Mouse (Mus musculus) forebrain, postnatal 0 days (tissue): ENCODE results near the gene Mapre1. TPM values are rescaled to one million over a fixed set of nuclear protein-coding genes. Genes with fewer than 3 reads are reported as not detected.
"Not testable (repeated sequence)": the region's sequence is repeated elsewhere in the genome, so short reads cannot be mapped to it uniquely, and the experiment has no call there.

Experiments
- ATAC-seq: fragments of 200-750 bp; cut with Nextera tagmentation; 2 replicates; pipeline ENCODE4 v1.8.0; 2017; ENCODE audit warnings: mild to moderate bottlenecking, moderate library complexity
- DNase-seq: peaks from one replicate; pipeline ENCODE4 v3.0.0-alpha.2; 2015
- H3K27ac ChIP-seq: fragments of 300-500 bp; sonication (generic); 2 replicates; pipeline ENCODE4 v1.5.1; 2014; ENCODE audit warnings: low read depth, mild to moderate bottlenecking, antibody characterized with exemption, low read length, moderate library complexity, mixed read lengths
- H3K27me3 ChIP-seq: fragments of 300-500 bp; sonication (generic); 2 replicates; pipeline ENCODE4 v1.6.1; 2014; ENCODE audit warnings: mild to moderate bottlenecking, low read length, mixed read lengths; ENCODE audit not compliant: insufficient read depth
- H3K36me3 ChIP-seq: fragments of 300-500 bp; sonication (generic); 2 replicates; pipeline ENCODE4 v1.6.1; 2014; ENCODE audit warnings: mild to moderate bottlenecking, moderate library complexity; ENCODE audit not compliant: insufficient read depth
- H3K4me1 ChIP-seq: fragments of 300-500 bp; sonication (generic); 2 replicates; pipeline ENCODE4 v1.6.1; 2014; ENCODE audit warnings: antibody characterized with exemption; ENCODE audit not compliant: insufficient read depth
- H3K4me2 ChIP-seq: fragments of 300-500 bp; sonication (generic); 2 replicates; pipeline ENCODE4 v1.6.1; 2014; ENCODE audit warnings: low read depth, mild to moderate bottlenecking, moderate library complexity
- H3K4me3 ChIP-seq: fragments of 300-500 bp; sonication (generic); 2 replicates; pipeline ENCODE4 v1.5.1; 2014; ENCODE audit warnings: low read depth, low read length, mixed read lengths
- H3K9ac ChIP-seq: fragments of 300-500 bp; sonication (generic); 2 replicates; pipeline ENCODE4 v1.6.1; 2014; ENCODE audit warnings: mild to moderate bottlenecking
- H3K9me3 ChIP-seq: fragments of 300-500 bp; sonication (generic); 2 replicates; pipeline ENCODE4 v1.6.1; 2016; ENCODE audit warnings: low read length
- CTCF ChIP-seq: sonication (generic); IDR thresholded peaks from 2 replicates; pipeline ENCODE4 v1.5.1; 2016; ENCODE audit warnings: antibody characterized with exemption, control low read depth, low read depth
- WGBS: fragments of 180-500 bp; shearing (Covaris S2); extraction: QIAGEN DNeasy Blood & Tissue Kit; methylation state at CpG from one replicate; pipeline ENCODE4 v1.1.7; 2014; 5-methylcytosine and 5-hydroxymethylcytosine counted together
- polyA plus RNA-seq: library from polyadenylated mRNA; unstranded; fragments of >200 nt; fragmentation: Nextera tagmentation; extraction: Ambion mirVana; gene quantifications from 2 replicates; pipeline ENCODE4 v1.2.1, GENCODE M21; 2015
- total RNA-seq: library from RNA; depleted of rRNA; stranded (reverse); fragments of >200 nt; gene quantifications from 2 replicates; pipeline ENCODE4 v1.2.3, GENCODE M21; 2014; rRNA removed

Mapre1 gene
- total and polyA plus RNA-seq, 2 experiments from 2014 or later = 117 to 411 TPM

GRCm38 (mm10) chr2:153807464-153807863, 66.4 kb downstream of the Mapre1 start:
- TF ChIP-seq CTCF = peak; percentile 79
- not testable (repeated sequence) for H3K36me3 ChIP-seq, H3K4me1 ChIP-seq, H3K27me3 ChIP-seq, ATAC-seq, H3K9me3 ChIP-seq, H3K27ac ChIP-seq, H3K9ac ChIP-seq, H3K4me3 ChIP-seq, H3K4me2 ChIP-seq
- DNase-seq = peak; percentile 48

- no peaks in the 10 kb centered on the region for H3K36me3 ChIP-seq
- H3K9me3 ChIP-seq = no peaks in the 10 kb centered on the region
- H3K27ac ChIP-seq = no peak overlapping the region
- H3K4me1 ChIP-seq = no peaks in the 10 kb centered on the region
- H3K4me3 ChIP-seq = no peak overlapping the region
- H3K4me2 ChIP-seq = no peak overlapping the region
- H3K27me3 ChIP-seq = no peaks in the 10 kb centered on the region
- 73% methylated on average over 8 of the region's 8 CpGs for WGBS
- no peak for ATAC-seq
- no peak overlapping the region for H3K9ac ChIP-seq
- no peak for DNase-seq
- no peak for TF ChIP-seq CTCF
Measured at GRCm38 (mm10) chr2:153808146-153808545, 67.1 kb downstream of the Mapre1 start.

- H3K9ac ChIP-seq = no peak overlapping the region
- DNase-seq = no peak
- no peak overlapping the region for H3K27ac ChIP-seq
- 89% methylated on average over 6 of the region's 6 CpGs for WGBS
- no peak overlapping the region for H3K4me3 ChIP-seq
- H3K4me1 ChIP-seq = no peaks in the 10 kb centered on the region
- ATAC-seq = no peak
- no peaks in the 10 kb centered on the region for H3K36me3 ChIP-seq
- no peak for TF ChIP-seq CTCF
- no peak overlapping the region for H3K4me2 ChIP-seq
- H3K27me3 ChIP-seq = no peaks in the 10 kb centered on the region
- H3K9me3 ChIP-seq = no peaks in the 10 kb centered on the region
Measured at GRCm38 (mm10) chr2:153808841-153809240, 67.8 kb downstream of the Mapre1 start.

- DNase-seq (no peak), ATAC-seq (no peak)
- Histone ChIP-seq H3K4me1 (no peaks in the 10 kb centered on the region), H3K4me2 (no peak overlapping the region), H3K36me3 (no peaks in the 10 kb centered on the region), H3K27me3 (no peaks in the 10 kb centered on the region), H3K9ac (no peak overlapping the region), H3K9me3 (no peaks in the 10 kb centered on the region), H3K4me3 (no peak overlapping the region), H3K27ac (no peak overlapping the region)
- 73% methylated on average over 3 of the region's 3 CpGs for WGBS
- no peak for TF ChIP-seq CTCF
Measured at GRCm38 (mm10) chr2:153809921-153810320, 68.8 kb downstream of the Mapre1 start.

- no peak overlapping the region for H3K27ac ChIP-seq
- no peaks in the 10 kb centered on the region for H3K27me3 ChIP-seq
- 96% methylated on average over 2 of the region's 2 CpGs for WGBS
Measured at GRCm38 (mm10) chr2:153822005-153822543, 81.0 kb downstream of the Mapre1 start.

More at GRCm38 (mm10) chr2:153822005-153822543, 81.0 kb downstream of the Mapre1 start:
- TF ChIP-seq CTCF = no peak
- Histone ChIP-seq H3K4me3 (no peak overlapping the region), H3K9me3 (no peaks in the 10 kb centered on the region), H3K9ac (no peak overlapping the region), H3K36me3 (no peaks in the 10 kb centered on the region), H3K4me1 (no peaks in the 10 kb centered on the region), H3K4me2 (no peak overlapping the region)
- ATAC-seq = no peak
- DNase-seq = no peak

Other genes starting within 250 kb of the Mapre1 start
- gene 4930404H24Rik, start 248.5 kb upstream of the Mapre1 start, total RNA-seq = not detected in 2 replicates
- not detected in 2 replicates for gene 4930404H24Rik, start 248.5 kb upstream of the Mapre1 start, polyA plus RNA-seq
- gene Nol4l, start 211.3 kb upstream of the Mapre1 start, total RNA-seq = 57.4 and 58.5 TPM in 2 replicates
- gene Nol4l, start 211.3 kb upstream of the Mapre1 start, polyA plus RNA-seq = 20.5 and 28.0 TPM in 2 replicates
- gene Commd7, start 108.5 kb upstream of the Mapre1 start, total RNA-seq = 39.2 and 46.4 TPM in 2 replicates
- 105 and 116 TPM in 2 replicates for gene Commd7, start 108.5 kb upstream of the Mapre1 start, polyA plus RNA-seq
- 1.9 and 3.9 TPM in 2 replicates for gene Dnmt3b, start 91.8 kb upstream of the Mapre1 start, total RNA-seq
- 1.3 and 1.9 TPM in 2 replicates for gene Dnmt3b, start 91.8 kb upstream of the Mapre1 start, polyA plus RNA-seq
- gene Dnmt3c, start 44.6 kb upstream of the Mapre1 start, total RNA-seq = not detected in 2 replicates
- gene Dnmt3c, start 44.6 kb upstream of the Mapre1 start, polyA plus RNA-seq = not detected in 2 replicates
- 0.05 and 0.23 TPM in 2 replicates for gene Efcab8, start 38.7 kb downstream of the Mapre1 start, total RNA-seq
- gene Efcab8, start 38.7 kb downstream of the Mapre1 start, polyA plus RNA-seq = not detected in 2 replicates
- gene Sun5, start 129.8 kb downstream of the Mapre1 start, total RNA-seq = not detected in 2 replicates
- gene Sun5, start 129.8 kb downstream of the Mapre1 start, polyA plus RNA-seq = not detected in 2 replicates
- gene Bpifb2, start 133.8 kb downstream of the Mapre1 start, total RNA-seq = not detected in 2 replicates
- gene Bpifb2, start 133.8 kb downstream of the Mapre1 start, polyA plus RNA-seq = not detected in 2 replicates
- gene Bpifb6, start 159.1 kb downstream of the Mapre1 start, total RNA-seq = 0.46 TPM in 1 of 2 replicates, not detected in the other
- not detected in 2 replicates for gene Bpifb6, start 159.1 kb downstream of the Mapre1 start, polyA plus RNA-seq
- not detected in 2 replicates for gene Bpifb3, start 177.0 kb downstream of the Mapre1 start, total RNA-seq
- gene Bpifb3, start 177.0 kb downstream of the Mapre1 start, polyA plus RNA-seq = 0.10 TPM in 1 of 2 replicates, not detected in the other
- gene Bpifb4, start 196.9 kb downstream of the Mapre1 start, total RNA-seq = not detected in 2 replicates
- not detected in 2 replicates for gene Bpifb4, start 196.9 kb downstream of the Mapre1 start, polyA plus RNA-seq
- not detected in 2 replicates for gene Bpifa6, start 233.7 kb downstream of the Mapre1 start, total RNA-seq
- not detected in 2 replicates for gene Bpifa6, start 233.7 kb downstream of the Mapre1 start, polyA plus RNA-seq